In the genomic region with DNA sequence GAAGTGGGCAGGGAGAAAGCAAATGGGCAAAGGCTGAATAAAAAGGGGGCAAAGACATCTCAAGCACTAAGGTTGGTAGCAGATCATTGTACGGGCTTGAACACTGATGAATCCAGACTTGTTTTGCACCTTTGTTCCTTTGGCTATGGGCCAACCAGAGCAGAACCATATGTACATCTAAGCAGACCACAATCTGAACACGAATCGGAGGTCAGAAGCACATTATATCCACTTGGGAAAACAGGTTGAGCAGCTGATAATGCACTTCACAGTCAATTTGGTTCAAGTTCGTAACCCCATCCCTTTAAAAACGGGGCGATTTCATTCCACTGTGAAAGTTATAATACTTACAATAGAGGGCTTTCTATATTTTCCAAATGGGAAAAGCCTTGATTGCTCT, we compare ENCODE assay signal across 8 mouse cellular contexts. TPM values are rescaled to one million over a fixed set of nuclear protein-coding genes. Genes with fewer than 3 reads are reported as not detected.
DNase-seq lines count a peak whose midpoint lies in the region; ATAC-seq and TF ChIP-seq lines count a peak whose summit lies in the region.

No protein-coding gene starts in this region.

- H3K4me3 ChIP-seq in forebrain, embryonic 16.5 days (replicated peaks; ENCODE audit: low read length), result peak overlapping the region; percentile 95
- peak overlapping the region; percentile 61 for H3K4me3 ChIP-seq in lung, postnatal 0 days (ENCODE audit: low read depth, low read length)

- H3K9me3 ChIP-seq in forebrain, embryonic 16.5 days (ENCODE audit: control insufficient read depth, low read length), result no peaks in the 10 kb centered on the region
- no peaks in the 10 kb centered on the region for H3K9me3 ChIP-seq in lung, postnatal 0 days (ENCODE audit: low read length)

- peaks cover 11% of the 10 kb centered on the region for H3K4me1 ChIP-seq in forebrain, embryonic 16.5 days (replicated peaks; ENCODE audit: control insufficient read depth, insufficient read depth, low read length)
- peaks cover 7% of the 10 kb centered on the region for H3K4me1 ChIP-seq in lung, postnatal 0 days (ENCODE audit: insufficient read depth, low read depth, low read length)

- TF ChIP-seq CTCF in lung, postnatal 0 days (IDR thresholded peaks at IDR 0.05), result no peak

- H3K9ac ChIP-seq in forebrain, embryonic 16.5 days (replicated peaks; ENCODE audit: low read depth, low read length), result peak overlapping the region; percentile 90
- peak overlapping the region; percentile 59 for H3K9ac ChIP-seq in lung, postnatal 0 days (replicated peaks; ENCODE audit: low read depth)

- H3K27ac ChIP-seq in forebrain, embryonic 16.5 days (ENCODE audit: low read length), result no peak overlapping the region
- H3K27ac ChIP-seq in lung, postnatal 0 days (ENCODE audit: low read length), result peak overlapping the region; percentile 82

- DNase-seq in layer of hippocampus, adult 11-12 months (ENCODE audit: low spot score), result peak; percentile 25
- no peak for DNase-seq in layer of hippocampus, postnatal 25 days (ENCODE audit: extremely low spot score in 1 of 2, low spot score in 1 of 2)
- peak; percentile 59 for DNase-seq in brain, adult 2 months (ENCODE audit: low read depth, low spot score)
- DNase-seq in kidney, adult 9 months, result peak; percentile 72
- peak; percentile 48 for DNase-seq in lung, postnatal 0 days (ENCODE audit: low spot score)
- DNase-seq in spleen, postnatal 10 days (ENCODE audit: low spot score in 2 of 2), result peak; percentile 21 to 39
- no peak for DNase-seq in yolk sac, embryonic 10.5 days (ENCODE audit: low spot score)

- WGBS in forebrain, embryonic 16.5 days, result 5% methylated on average over 6 of the region's 6 CpGs
- 4% methylated on average over 6 of the region's 6 CpGs for WGBS in lung, postnatal 0 days

- H3K4me2 ChIP-seq in forebrain, embryonic 16.5 days (ENCODE audit: low read length), result peak overlapping the region; percentile 57
- peak overlapping the region; percentile 96 for H3K4me2 ChIP-seq in lung, postnatal 0 days (replicated peaks; ENCODE audit: low read depth, low read length)

- no peaks in the 10 kb centered on the region for H3K36me3 ChIP-seq in forebrain, embryonic 16.5 days (ENCODE audit: control insufficient read depth, insufficient read depth)
- H3K36me3 ChIP-seq in lung, postnatal 0 days (ENCODE audit: insufficient read depth, low read length), result no peaks in the 10 kb centered on the region

- ATAC-seq in forebrain, embryonic 16.5 days, result no peak
- no peak for ATAC-seq in lung, postnatal 0 days

- no peak for TF ChIP-seq EP300 in lung, postnatal 0 days (IDR thresholded peaks at IDR 0.05)

- H3K27me3 ChIP-seq in forebrain, embryonic 16.5 days (replicated peaks; ENCODE audit: control insufficient read depth, insufficient read depth, low read length), result no peaks in the 10 kb centered on the region
- no peaks in the 10 kb centered on the region for H3K27me3 ChIP-seq in lung, postnatal 0 days (replicated peaks; ENCODE audit: insufficient read depth, low read length)

RNA-seq across cellular contexts. Expression of a gene that starts 1.0 kb away (rescaled TPM):
- total RNA-seq in layer of hippocampus, postnatal 25 days (2021), result 10 to 100 TPM; 33.1 to 38.1 TPM
- 8.9 and 9.4 TPM in 2 replicates for polyA plus RNA-seq in forebrain, embryonic 16.5 days (2015; fragmentation: Nextera tagmentation; extraction: Ambion mirVana)
- 5.8 and 7.1 TPM in 2 replicates for polyA plus RNA-seq in lung, postnatal 0 days (2015; fragmentation: Nextera tagmentation; extraction: Ambion mirVana)

RNA-seq across cellular contexts. Expression of a gene that starts 7.7 kb away (rescaled TPM):
- total RNA-seq in layer of hippocampus, postnatal 25 days (2021), result 10 to 100 TPM in 1 of 2 experiments, 1 to 10 TPM in 1; 8.3 to 12.0 TPM
- polyA plus RNA-seq in forebrain, embryonic 16.5 days (2015; fragmentation: Nextera tagmentation; extraction: Ambion mirVana), result 4.8 and 7.6 TPM in 2 replicates
- 0.39 and 0.98 TPM in 2 replicates for polyA plus RNA-seq in lung, postnatal 0 days (2015; fragmentation: Nextera tagmentation; extraction: Ambion mirVana)

RNA-seq across cellular contexts. Expression of a gene that starts 55.1 kb away (rescaled TPM):
- total RNA-seq in layer of hippocampus, postnatal 25 days (2021), result 100 to 1,000 TPM in 1 of 2 experiments, 10 to 100 TPM in 1; 76.2 to 103 TPM
- 94.8 and 112 TPM in 2 replicates for polyA plus RNA-seq in forebrain, embryonic 16.5 days (2015; fragmentation: Nextera tagmentation; extraction: Ambion mirVana)
- 19.2 and 21.3 TPM in 2 replicates for polyA plus RNA-seq in lung, postnatal 0 days (2015; fragmentation: Nextera tagmentation; extraction: Ambion mirVana)

Comparison
In these comparisons a context has a peak if more than half of its experiments do, and no peak if none do; other contexts are left out.
1. DNase-seq: peak in layer of hippocampus, adult 11-12 months (single experiment), brain, adult 2 months (single experiment), kidney, adult 9 months (single experiment), lung, postnatal 0 days (single experiment) and spleen, postnatal 10 days (2 of 2); none in layer of hippocampus, postnatal 25 days (0 of 2) and yolk sac, embryonic 10.5 days (single experiment).